Mouse (Mus musculus): Measurements from ENCODE around the gene Pakap.
A peak's percentile ranks its signal among the peaks of the same experiment; 100 is the strongest.

Pakap gene

DNA sequence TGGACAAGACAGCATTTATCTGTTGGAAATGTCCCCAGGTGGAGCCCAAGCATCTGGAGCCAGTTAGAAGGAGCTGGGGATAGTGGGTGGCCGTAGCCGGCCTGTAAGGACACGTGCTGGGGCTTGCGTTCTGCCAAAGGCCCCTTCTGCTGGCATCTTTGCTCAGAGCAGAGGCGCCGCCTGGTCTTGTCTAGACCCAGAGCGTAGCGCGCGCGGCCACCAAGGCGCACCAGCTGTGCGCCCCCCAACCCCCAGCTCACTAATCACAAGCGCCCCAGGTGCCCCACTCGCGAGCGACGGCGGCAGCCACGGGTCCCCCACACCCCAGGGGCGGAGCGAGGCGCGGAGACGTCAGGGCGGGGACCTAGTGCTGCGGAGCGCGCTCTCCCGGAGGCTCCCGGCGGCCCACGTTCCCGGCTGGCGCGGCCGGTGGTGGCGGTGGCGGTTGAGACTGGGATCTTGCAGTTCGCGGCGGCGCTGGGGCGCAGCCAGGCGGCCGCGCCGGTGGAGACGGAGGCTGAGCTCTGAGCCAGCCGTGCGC is at the start of gene Pakap:
TSS of gene Pakap (plus strand) at position 514 of the 541 bp plus-strand sequence.
- peak; percentile 90 for DNase-seq (ENCODE audit: extremely low read depth, insufficient read length, low spot score)

DNA sequence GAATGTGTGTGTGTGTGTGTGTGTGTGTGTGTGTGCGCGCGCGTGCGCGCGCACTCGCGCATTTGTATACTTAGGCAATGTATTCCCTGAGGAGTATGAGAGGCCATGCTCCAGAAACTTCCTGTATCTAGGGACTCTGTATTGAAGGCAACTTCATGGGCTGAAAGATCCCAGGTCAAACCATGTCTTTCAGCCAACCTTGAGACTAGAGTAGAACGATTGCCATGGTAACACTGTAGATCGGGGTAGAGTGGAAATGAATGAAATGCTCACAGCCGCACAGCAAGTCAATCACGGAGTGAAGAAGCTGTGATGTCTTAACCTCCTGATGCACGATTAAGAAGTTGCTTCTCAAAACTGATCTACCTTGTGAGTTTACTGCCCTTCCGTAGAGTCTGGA is 44.5 kb upstream of the Pakap start:
- no peak for DNase-seq (ENCODE audit: extremely low read depth, insufficient read length, low spot score)

DNA sequence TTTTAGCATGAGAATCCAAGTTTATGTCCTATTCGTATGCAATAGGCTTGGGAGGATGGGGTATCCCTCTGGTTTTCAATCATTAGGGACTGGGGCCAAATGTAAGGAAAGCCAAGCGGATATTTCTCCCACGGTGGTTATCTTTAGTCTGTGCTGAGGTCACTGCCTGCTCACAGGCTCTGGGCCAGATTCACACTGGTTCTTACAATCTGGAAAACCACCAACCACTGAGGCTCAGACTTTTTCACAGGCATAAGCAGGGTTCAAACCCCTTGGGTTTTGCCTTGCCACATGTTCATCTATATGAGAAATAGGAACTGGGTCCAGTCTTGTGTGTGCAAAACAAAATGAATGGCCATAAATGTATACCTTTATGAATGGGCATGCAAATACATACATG is 43.5 kb upstream of the Pakap start:
- no peak for DNase-seq (ENCODE audit: extremely low read depth, insufficient read length, low spot score)

DNA sequence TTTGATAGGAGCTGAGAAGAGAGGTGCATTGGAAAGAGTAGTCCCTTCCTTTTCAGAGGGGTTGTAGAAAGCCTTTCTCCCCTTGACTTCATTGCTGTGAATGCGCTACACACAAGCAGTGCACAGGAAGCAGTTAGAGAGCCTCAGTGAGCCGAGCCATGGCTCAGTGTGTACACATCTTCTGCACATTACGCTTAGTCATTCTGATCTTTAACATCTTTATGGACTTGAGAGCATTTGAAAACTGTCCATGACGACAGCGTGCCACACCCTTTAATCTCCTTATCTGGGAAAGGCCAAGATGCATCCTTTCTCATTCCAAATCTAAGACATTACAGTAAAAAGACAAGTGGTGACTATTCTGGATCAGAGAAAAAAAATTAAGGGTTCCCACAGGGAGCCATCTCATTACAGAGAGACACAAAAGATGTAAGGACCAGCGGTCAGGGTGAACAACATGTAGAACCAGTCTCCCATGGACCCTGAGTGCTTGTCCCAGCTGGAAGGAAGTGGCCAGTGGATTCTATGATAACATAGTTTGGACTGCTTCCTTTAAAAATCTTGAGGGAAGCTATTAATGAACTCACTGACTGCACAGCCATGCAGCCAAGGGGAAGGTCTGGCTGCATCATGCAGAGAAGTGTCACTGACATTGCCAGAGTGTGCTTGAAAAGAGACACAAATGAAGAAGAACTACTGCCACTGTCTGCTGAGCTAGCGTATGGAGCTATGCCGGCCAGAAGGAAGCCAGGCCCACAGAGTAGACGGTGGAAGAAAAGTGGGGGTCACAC is 42.6 kb upstream of the Pakap start:
- DNase-seq (ENCODE audit: extremely low read depth, insufficient read length, low spot score): no peak

DNA sequence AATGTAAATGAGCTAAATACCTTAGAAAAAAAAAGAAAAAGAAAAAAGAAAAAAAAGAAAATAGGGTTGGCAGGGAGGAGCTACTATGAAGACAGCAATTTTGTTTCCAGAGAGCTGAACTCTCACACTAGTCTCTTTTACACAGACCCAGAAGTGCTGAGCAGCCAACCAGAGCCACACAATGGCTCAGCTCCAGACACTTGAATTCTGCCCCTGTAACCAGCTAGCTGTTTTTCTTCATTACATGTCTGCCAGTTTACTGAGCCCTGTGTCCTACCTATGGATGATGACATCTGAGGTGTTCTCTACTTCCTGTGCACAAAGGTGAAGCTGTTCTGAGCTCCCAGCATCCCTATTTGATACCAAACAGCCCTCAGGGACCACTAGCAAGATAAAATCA is 39.7 kb upstream of the Pakap start:
- DNase-seq (ENCODE audit: extremely low read depth, insufficient read length, low spot score): no peak

DNA sequence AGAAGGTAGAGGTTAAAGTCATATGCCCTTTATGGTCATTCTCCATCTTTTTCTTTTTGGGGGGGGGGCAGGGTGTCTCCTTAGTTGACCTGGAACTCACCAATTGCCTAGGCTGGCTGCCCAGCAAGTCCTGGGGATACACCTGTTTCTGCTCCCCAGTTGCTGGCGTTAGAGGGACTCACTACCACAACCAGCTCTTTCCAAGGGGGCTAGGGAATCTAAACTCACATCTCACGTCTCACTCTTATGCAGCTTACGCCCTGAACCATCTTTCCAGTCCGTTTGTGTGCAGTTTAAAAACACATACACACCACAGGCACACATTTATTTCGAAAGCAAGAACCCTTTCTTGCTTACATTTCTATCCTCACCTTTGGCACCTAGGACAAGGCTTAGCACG is 34.3 kb upstream of the Pakap start:
- no peak for DNase-seq (ENCODE audit: extremely low read depth, insufficient read length, low spot score)

DNA sequence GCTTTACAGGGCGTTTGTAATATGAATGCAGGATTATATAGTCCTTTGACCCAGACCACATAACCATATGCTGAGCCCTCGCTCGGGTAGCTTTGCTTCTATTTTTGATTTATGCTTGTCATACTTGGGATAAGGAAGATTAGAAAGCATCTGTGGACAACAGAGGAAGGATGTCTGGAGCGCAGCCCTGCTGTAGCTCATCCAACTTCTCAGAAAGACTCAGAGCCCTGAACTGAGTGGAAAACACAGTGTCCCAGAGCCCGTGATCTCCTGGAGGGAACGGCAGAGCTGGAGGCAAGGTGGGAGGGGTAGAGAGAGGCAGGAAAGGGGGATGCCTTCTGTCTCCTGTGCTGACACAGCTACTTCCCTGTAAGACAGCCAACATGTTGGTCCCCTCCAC is 33.7 kb upstream of the Pakap start:
- no peak for DNase-seq (ENCODE audit: extremely low read depth, insufficient read length, low spot score)

DNA sequence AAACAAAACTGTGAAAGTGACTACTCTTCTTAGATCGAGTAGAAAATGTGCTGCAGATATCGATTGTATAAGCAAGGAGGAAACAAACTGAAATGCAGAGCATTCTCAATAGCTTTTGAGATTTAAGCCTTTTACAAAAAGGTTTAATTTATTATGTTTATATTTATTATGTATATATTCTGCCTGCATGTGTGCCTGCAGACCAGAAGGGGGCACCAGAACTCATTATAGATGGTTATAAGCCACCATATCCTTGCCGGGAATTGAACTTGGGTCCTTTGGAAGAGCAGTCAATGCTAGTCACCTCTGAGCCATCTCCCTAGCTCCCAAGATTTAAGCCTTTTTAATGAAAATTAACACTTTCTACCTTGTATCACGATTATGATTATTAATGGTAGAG is 32.9 kb upstream of the Pakap start:
- DNase-seq (ENCODE audit: extremely low read depth, insufficient read length, low spot score): no peak

DNA sequence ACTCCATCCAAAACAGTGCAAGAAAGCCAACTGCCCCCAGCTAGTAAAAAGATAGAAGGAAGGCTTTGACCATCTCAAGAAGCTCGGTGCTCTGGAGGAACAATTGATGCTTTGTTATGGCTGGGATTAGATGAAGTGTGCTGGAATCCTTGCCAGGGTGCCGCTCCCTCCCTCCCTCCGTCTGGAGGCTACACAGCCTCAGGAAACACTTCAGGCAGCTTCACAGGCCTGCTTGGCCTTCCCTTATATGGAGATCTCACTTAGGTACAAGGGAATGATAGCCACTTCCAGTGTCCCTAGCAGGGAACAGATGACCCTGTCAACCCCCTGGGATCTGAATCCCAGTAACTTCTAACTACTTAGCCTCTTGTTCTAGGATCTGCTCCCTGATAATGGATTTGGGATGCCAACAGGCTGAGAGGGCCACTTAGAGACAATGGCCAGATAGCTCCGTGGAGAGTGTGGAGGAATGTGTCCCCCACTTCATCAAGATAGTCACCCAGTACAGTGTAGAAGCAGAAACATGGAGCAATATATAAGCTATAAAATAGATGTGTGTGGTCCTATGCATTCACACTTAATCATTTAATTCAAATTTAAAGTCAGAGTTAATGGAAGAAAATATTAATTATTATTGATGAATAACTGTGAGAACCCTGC is 29.8 kb upstream of the Pakap start:
- peak; percentile 61 for DNase-seq (ENCODE audit: extremely low read depth, insufficient read length, low spot score)

DNA sequence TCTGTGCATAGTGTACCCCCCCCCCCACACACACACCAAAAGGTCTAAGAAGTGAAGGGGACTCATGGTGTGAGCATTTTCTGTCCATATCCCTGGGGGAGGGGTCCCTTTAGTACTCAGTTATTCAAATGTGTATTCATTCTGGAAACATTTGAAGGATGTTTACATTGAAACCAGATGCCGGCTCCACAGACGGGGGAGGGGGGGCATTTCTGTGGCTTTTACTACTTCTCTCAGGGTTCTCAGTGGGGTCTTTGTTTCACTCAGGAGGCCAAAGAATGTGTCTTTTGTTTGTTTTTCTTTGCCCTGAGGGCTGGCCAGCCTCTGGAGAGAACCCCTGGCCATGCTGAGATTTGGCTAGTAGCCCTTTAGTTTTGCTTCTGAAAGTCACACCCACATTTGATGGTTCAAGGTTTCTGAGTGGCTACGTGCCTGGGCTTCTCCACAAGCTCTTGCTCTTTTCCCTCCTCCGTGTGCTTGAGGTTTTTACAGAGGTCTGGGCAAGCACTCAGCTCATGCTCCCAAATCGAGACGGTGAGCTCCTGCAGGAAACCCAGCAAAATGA is 24.2 kb upstream of the Pakap start:
- peak; percentile 86 for DNase-seq (ENCODE audit: extremely low read depth, insufficient read length, low spot score)

DNA sequence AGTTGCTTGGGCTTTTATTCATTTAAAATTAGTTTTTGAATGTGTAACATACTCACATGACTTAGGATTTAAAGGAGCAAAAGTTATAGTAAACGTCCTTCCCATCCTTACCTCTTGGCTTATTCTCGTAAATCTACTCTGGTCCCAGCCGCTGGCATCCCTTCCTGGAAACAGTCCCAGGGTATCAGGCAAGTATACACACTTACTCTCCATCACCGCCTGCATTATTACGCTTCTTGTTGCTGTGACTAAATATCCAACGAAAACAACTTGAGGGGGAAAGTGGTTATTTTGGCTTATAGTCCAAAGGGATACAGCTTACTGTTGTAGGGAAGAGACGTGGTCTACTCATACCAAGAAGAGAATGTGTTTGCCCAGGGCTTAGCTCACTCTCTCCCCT is 20.2 kb upstream of the Pakap start:
- peak; percentile 28 for DNase-seq (ENCODE audit: extremely low read depth, insufficient read length, low spot score)

DNA sequence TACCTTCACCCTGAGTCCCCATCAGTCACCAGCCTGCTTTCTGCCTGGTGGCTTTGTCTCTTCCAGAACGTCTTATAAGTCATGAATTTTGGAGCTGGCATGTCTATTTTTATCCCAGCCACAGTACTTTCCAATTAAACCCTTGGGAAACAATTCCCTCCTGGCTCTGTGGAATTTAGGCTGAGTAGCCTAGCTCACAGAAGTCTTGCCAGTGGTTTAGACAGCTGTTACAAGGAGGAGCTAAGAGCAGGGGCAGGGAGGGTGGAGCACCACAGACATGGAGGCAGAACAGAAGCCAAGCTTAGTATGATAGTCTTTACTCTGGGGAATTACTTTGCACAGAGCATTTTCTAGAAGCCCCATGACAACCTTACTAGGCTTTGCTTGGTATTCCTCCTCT is 17.8 kb upstream of the Pakap start:
- peak; percentile 78 for DNase-seq (ENCODE audit: extremely low read depth, insufficient read length, low spot score)

DNA sequence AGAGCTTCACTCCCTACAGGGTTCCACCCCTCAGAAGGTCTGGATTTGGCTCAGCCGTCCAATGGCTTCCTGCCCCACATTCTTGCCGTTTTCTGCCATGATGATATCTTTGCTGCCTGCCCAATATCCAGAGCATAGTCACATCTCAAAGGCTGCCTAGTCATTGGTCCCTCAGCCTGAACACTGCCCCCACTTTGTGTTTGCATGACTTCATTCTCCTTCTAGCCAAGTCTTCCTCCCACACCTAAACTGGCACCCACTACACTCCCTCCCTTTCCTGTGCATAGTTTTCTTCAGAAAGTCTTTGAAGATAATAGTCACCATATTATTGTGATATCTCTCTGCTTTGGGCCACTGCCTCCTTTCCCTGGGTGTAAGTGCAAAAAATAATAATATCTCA is 10.9 kb upstream of the Pakap start:
- DNase-seq (ENCODE audit: extremely low read depth, insufficient read length, low spot score): no peak

DNA sequence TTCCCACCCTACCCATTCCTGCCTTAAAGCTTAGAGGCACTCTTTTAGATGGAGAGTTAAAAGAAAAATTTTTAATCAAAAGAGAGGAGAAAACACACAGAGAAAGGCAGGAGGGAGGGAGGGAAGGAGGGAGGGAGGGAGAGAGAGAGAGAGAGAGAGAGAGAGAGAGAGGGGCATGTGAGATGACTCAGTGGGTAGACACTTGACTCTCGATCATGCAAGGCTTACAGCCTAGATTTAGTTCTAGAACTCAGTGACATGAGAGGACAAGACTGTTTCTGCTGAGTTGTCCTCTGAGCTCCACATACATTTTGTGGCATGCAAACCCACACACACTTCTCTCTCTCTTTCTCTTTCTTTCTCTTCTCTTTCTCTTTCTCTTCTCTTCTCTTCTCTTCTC is 8.5 kb upstream of the Pakap start:
- peak; percentile 59 for DNase-seq (ENCODE audit: extremely low read depth, insufficient read length, low spot score)

DNA sequence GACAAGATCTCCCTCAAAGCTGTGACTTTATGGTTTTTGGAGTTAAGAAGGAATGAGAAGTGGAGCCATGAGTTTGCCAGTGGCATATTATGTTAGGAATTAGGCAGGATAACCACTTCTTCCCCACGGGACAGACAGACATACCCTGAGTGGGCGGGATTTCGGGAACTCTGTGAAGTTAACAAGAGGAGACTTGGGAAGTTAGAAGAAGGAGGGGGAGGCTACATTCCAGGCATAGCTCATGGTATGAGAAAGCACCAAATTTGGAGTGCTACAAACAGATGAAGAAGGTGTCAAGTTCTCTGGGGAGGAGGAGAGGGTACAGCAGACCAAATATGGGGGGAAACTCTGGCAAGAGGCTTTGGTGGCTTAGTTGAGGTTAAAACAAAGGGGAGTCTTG is 8.0 kb upstream of the Pakap start:
- DNase-seq (ENCODE audit: extremely low read depth, insufficient read length, low spot score): peak; percentile 78

DNA sequence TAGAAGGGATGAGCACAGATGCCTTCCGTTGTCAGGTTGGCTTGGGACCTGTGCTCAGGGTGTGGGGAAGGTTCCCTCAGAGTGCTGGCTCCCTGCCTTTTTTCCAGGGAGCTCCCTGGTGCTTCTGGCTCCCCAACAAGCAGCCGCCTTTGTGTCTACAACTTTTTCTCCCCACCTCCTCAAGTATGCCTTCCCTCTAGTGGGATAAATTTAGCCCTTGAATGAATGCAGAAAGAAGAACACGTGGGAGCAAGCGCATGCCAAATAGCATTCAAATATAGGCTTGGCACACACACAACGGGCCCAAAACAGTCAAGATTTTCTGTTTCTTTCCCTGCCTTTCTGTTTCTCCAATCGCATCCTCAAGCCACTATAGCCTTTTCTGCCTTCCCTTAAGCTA is 6.9 kb upstream of the Pakap start:
- no peak for DNase-seq (ENCODE audit: extremely low read depth, insufficient read length, low spot score)

DNA sequence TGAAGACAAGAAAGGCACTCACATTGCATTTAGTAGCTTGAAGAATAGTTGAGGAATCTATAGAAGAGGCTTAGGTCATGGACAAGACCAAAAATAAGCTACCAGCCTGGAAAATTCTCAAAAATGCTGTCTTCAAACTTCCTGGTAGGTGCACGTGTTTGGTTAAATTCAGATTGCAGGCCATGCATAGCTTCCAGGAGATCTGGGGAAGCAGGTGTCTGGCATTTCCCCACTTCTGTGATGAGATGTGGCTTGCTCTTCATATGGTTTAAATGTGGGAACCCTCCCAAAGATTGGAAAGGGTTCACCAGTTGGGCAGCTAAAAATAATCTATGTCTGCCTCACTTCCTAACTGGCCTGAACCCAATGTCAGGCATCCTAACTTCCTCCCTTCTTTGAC is 2.7 kb upstream of the Pakap start:
- no peak for DNase-seq (ENCODE audit: extremely low read depth, insufficient read length, low spot score)

DNA sequence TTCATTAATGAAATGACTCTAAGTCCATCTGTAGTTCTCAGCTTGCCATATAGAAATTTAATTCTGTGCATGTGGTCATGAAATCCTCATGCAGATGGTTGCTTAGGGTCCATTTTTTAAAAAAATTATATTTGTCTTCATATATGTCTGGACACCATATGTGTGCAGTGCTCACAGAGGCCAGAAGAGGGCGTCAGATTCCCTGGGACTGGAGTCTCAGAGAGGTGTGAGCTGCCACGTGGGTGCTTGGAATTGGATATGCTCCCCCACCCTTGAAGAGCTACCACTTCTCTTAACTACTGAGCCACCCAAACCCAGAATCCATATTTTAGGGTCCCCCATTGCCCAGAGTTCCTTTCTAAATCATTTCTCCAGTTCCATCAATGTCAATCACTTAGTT is 2.2 kb upstream of the Pakap start:
- DNase-seq (ENCODE audit: extremely low read depth, insufficient read length, low spot score): no peak

DNA sequence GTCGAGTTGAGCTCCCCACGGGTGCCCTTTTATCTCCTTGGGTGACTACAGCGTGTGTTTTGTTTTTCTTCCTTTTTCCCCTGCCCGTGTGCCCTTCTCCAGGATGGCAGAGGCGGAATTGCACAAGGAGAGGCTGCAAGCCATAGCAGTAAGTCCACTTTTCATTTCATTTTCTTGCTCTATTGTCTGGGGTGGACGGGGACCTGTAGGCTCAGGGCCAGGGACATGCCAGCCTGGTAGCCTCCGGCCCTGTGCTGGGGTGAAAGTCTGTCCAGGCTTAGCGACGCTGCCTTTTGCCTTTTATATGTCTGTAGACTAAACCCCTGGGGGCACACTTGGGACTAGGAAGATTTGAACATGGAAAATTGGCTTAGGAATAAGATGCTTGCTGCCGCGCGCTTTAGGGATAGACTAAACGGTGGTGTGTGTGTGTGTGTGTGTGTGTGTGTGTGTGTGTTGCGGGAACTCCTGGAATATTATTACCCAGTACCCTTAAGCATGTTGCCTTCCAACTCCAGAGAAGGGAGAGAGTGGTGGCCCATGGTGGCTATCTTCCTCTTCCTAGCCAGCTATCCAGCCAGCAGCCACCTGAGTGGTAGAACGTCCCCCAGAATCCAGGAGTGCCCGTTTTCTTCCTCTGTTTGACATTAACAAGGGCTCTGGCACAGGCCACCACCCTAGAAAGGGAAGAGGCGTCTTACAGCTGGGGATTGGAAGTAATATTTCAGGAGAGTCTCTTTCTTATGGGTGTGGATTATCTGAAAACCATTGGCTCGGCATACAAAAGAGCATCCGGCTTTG is 489 bp downstream of the Pakap start:
- peak; percentile 75 for DNase-seq (ENCODE audit: extremely low read depth, insufficient read length, low spot score)

DNA sequence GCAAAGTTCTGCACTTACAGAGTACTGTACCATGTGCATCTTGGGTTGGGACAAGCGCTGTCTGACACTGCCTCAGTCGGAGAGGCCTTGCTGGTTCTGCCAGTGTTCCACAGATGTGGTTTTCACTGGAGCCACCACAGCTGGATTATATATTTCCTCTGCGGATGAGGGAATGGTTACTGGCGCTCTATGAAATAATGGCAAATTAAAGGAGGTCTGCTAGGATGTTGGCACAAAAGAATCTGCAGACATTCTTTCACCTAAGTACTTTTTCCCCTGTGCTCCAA is 1.0 kb downstream of the Pakap start:
- DNase-seq (ENCODE audit: extremely low read depth, insufficient read length, low spot score): no peak

DNA sequence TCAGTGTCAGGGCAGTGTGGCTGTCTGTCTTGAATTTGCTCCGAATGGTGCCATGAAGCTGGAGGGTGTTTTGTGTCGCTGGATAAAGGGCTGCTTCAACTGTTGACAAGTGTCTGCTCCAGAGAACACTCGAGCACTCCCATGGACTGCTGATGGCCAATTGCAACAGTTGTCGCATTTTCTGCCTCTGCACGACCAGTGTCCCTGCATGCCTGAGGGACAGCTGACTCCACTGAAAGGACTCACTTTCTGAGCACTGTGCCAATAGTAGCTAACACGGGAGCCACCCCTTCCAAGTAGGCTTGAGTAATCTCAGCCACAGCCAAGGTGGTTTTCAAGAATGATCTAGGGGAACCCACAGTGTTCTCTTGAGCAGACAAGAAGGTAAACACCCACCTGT is 1.7 kb downstream of the Pakap start:
- peak; percentile 43 for DNase-seq (ENCODE audit: extremely low read depth, insufficient read length, low spot score)
